Mouse (Mus musculus) heart, embryonic 12.5 days (tissue): Measurements from ENCODE around the gene Krtap1-3. TPM values are rescaled to one million over a fixed set of nuclear protein-coding genes. Genes with fewer than 3 reads are reported as not detected.
A peak's percentile ranks its signal among the peaks of the same experiment; 100 is the strongest.
"Not testable (repeated sequence)": the region's sequence is repeated elsewhere in the genome, so short reads cannot be mapped to it uniquely, and the experiment has no call there.

Experiments
- ATAC-seq: fragments of 200-750 bp; cut with Nextera tagmentation; 2 replicates; pipeline ENCODE4 v1.8.0; 2017; ENCODE audit warnings: moderate TSS enrichment, moderate library complexity; ENCODE audit not compliant: insufficient number of reproducible peaks, low FRiP score
- H3K27ac ChIP-seq: fragments of 300-500 bp; sonication (generic); 2 replicates; pipeline ENCODE4 v1.5.1; 2016; ENCODE audit warnings: mild to moderate bottlenecking, moderate library complexity; ENCODE audit not compliant: poor library complexity, severe bottlenecking
- H3K27me3 ChIP-seq: fragments of 300-500 bp; sonication (generic); replicated peaks from 2 replicates; pipeline ENCODE4 v1.6.1; 2016; ENCODE audit warnings: mild to moderate bottlenecking, moderate library complexity
- H3K36me3 ChIP-seq: fragments of 300-500 bp; sonication (generic); 2 replicates; pipeline ENCODE4 v1.6.1; 2016; ENCODE audit warnings: mild to moderate bottlenecking, moderate library complexity
- H3K4me1 ChIP-seq: fragments of 300-500 bp; sonication (generic); replicated peaks from 2 replicates; pipeline ENCODE4 v1.6.1; 2016; ENCODE audit warnings: mild to moderate bottlenecking
- H3K4me2 ChIP-seq: fragments of 300-500 bp; sonication (generic); 2 replicates; pipeline ENCODE4 v1.6.1; 2016; ENCODE audit warnings: mild to moderate bottlenecking, moderate library complexity
- H3K4me3 ChIP-seq: fragments of 300-500 bp; sonication (generic); 2 replicates; pipeline ENCODE4 v1.5.1; 2016; ENCODE audit warnings: mild to moderate bottlenecking
- H3K9ac ChIP-seq: fragments of 300-500 bp; sonication (generic); 2 replicates; pipeline ENCODE4 v1.6.1; 2016; ENCODE audit warnings: mild to moderate bottlenecking, moderate library complexity
- H3K9me3 ChIP-seq: fragments of 300-500 bp; sonication (generic); replicated peaks from 2 replicates; pipeline ENCODE4 v1.6.1; 2016; ENCODE audit warnings: mild to moderate bottlenecking, moderate library complexity
- WGBS: fragments of 180-500 bp; shearing (Covaris S2); methylation state at CpG from one replicate; pipeline ENCODE4 v1.1.7; 2016; 5-methylcytosine and 5-hydroxymethylcytosine counted together
- polyA plus RNA-seq: library from polyadenylated mRNA; unstranded; fragments of >200 nt; fragmentation: Nextera tagmentation; extraction: Ambion mirVana; gene quantifications from 2 replicates; pipeline ENCODE4 v1.2.1, GENCODE M21; 2016

Krtap1-3 gene
- polyA plus RNA-seq, 1 experiment from 2014 or later: not detected

- not testable (repeated sequence) for H3K27me3 ChIP-seq, H3K4me2 ChIP-seq, ATAC-seq, H3K9ac ChIP-seq, H3K36me3 ChIP-seq, H3K4me3 ChIP-seq, H3K9me3 ChIP-seq, H3K27ac ChIP-seq, H3K4me1 ChIP-seq
- 59% methylated on average over 1 of the region's 1 CpGs for WGBS
Observed at GRCm38 (mm10) chr11:99603208-99603607, 12.1 kb upstream of the Krtap1-3 start, which contains the start of gene Gm11938. TSS of gene Gm11938 (minus strand) at chr11:99603308.

- H3K4me1 ChIP-seq, H3K4me3 ChIP-seq, ATAC-seq, H3K27ac ChIP-seq, H3K9ac ChIP-seq, H3K9me3 ChIP-seq, H3K27me3 ChIP-seq, H3K4me2 ChIP-seq, H3K36me3 ChIP-seq: not testable (repeated sequence)
- 74% methylated on average over 6 of the region's 6 CpGs for WGBS
Observed at GRCm38 (mm10) chr11:99597742-99598141, 6.6 kb upstream of the Krtap1-3 start, which contains the start of gene Krtap9-3. TSS of gene Krtap9-3 (minus strand) at chr11:99598105.

GRCm38 (mm10) chr11:99585096-99585495, 6.0 kb downstream of the Krtap1-3 start:
- H3K4me3 ChIP-seq: no peak overlapping the region
- ATAC-seq: no peak
- H3K4me2 ChIP-seq: no peak overlapping the region
- no peak overlapping the region for H3K27ac ChIP-seq
- H3K27me3 ChIP-seq: 0 out of 2 replicates have a peak, but pooled peaks cover 3% of the 10 kb centered on the region
- no peaks in the 10 kb centered on the region for H3K4me1 ChIP-seq
- H3K9ac ChIP-seq: no peak overlapping the region
- H3K9me3 ChIP-seq: no peaks in the 10 kb centered on the region
- WGBS: 81% methylated on average over 7 of the region's 7 CpGs
- no peaks in the 10 kb centered on the region for H3K36me3 ChIP-seq

- no peak within 1 kb of the TSS for H3K4me3 ChIP-seq
- no peak within 1 kb of the TSS for H3K9ac ChIP-seq
- H3K27me3 ChIP-seq: 0 out of 2 replicates have a peak, but pooled peaks cover 3% of the 10 kb centered on the region
- no peak within 1 kb of the TSS for H3K4me2 ChIP-seq
- no peaks in the 10 kb centered on the region for H3K9me3 ChIP-seq
- no peak for ATAC-seq
- WGBS: 69% methylated on average over 5 of the region's 5 CpGs
- H3K4me1 ChIP-seq: no peaks in the 10 kb centered on the region
- H3K27ac ChIP-seq: no peak within 1 kb of the TSS
- no peaks in the 10 kb centered on the region for H3K36me3 ChIP-seq
Observed at GRCm38 (mm10) chr11:99583245-99583704, 7.9 kb downstream of the Krtap1-3 start, which contains the start of gene Krtap1-4. TSS of gene Krtap1-4 (minus strand) at chr11:99583654.

DNA sequence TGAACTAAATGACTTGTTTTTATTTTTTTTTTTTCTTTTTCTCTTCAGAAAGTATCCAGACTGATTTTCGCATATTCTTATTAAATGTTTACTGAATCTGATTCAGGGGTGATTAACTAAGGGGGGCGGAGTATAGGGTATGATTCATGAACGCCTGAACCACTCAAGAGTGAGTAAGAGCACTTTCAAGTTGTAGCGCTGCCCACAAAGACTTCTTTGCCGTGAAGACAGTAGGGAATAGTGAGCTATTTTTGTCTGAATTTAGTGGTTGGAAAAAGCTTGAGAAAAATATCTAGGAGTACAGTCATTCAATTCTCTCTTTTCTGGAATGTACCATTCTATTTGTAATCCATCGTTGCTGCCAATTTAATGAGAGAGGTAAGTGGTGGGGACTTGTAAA, 9.6 kb downstream of the Krtap1-3 start:
- no peak overlapping the region for H3K4me2 ChIP-seq
- no peak overlapping the region for H3K27ac ChIP-seq
- no peaks in the 10 kb centered on the region for H3K36me3 ChIP-seq
- no peak for ATAC-seq
- 0 out of 2 replicates have a peak, but pooled peaks cover 3% of the 10 kb centered on the region for H3K27me3 ChIP-seq
- 77% methylated on average over 6 of the region's 6 CpGs for WGBS
- no peak overlapping the region for H3K4me3 ChIP-seq
- H3K9ac ChIP-seq: no peak overlapping the region
- no peaks in the 10 kb centered on the region for H3K9me3 ChIP-seq
- no peaks in the 10 kb centered on the region for H3K4me1 ChIP-seq

- Histone ChIP-seq H3K4me2 (no peak overlapping the region), H3K4me1 (no peaks in the 10 kb centered on the region), H3K27me3 (0 out of 2 replicates have a peak, but pooled peaks cover 3% of the 10 kb centered on the region), H3K36me3 (no peaks in the 10 kb centered on the region), H3K9ac (no peak overlapping the region), H3K9me3 (no peaks in the 10 kb centered on the region), H3K4me3 (no peak overlapping the region), H3K27ac (no peak overlapping the region)
- 86% methylated on average over 5 of the region's 5 CpGs for WGBS
- ATAC-seq: no peak
Observed at GRCm38 (mm10) chr11:99581051-99581450, 10.1 kb downstream of the Krtap1-3 start.

- Histone ChIP-seq H3K9ac (no peak within 1 kb of the TSS), H3K9me3 (no peaks in the 10 kb centered on the region), H3K4me2 (no peak within 1 kb of the TSS), H3K27me3 (0 out of 2 replicates have a peak, but pooled peaks cover 3% of the 10 kb centered on the region), H3K27ac (no peak within 1 kb of the TSS), H3K36me3 (no peaks in the 10 kb centered on the region), H3K4me3 (no peak within 1 kb of the TSS), H3K4me1 (no peaks in the 10 kb centered on the region)
- no peak for ATAC-seq
- WGBS: 84% methylated on average over 6 of the region's 6 CpGs
Observed at GRCm38 (mm10) chr11:99580636-99581035, 10.5 kb downstream of the Krtap1-3 start, which contains the start of gene Krtap1-5. TSS of gene Krtap1-5 (minus strand) at chr11:99581016.

GRCm38 (mm10) chr11:99574106-99574505, 17.0 kb downstream of the Krtap1-3 start:
- Histone ChIP-seq H3K27me3 (no peaks in the 10 kb centered on the region), H3K27ac (no peak overlapping the region), H3K9ac (0 out of 2 replicates have a peak overlapping the region, but pooled peaks have one; percentile 24), H3K4me2 (peak overlapping the region; percentile 52), H3K36me3 (no peaks in the 10 kb centered on the region), H3K9me3 (no peaks in the 10 kb centered on the region), H3K4me1 (no peaks in the 10 kb centered on the region), H3K4me3 (no peak overlapping the region)
- 0% methylated on average over 7 of the region's 7 CpGs for WGBS
- ATAC-seq: 0 out of 2 replicates have a peak, but pooled peaks have one; percentile 36

DNA sequence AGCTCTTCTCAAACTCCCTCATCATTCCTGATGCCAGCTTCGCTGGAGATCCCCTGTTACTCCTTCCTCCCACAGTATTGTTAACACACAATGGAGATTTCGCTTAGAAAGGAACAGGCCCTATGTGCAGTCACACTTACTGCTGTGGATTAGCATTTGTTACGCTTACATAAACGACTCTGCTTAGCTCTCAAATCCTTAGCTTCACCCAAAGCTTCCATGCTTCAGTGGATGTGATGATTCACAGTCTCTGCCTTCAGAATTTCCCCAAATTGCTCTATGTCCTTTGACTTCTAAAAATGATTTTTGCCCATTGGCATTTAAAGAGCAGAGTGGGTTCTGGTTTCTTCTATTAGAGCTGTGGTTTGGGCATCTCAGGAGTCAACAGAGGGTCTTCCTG, 18.0 kb downstream of the Krtap1-3 start:
- no peaks in the 10 kb centered on the region for H3K36me3 ChIP-seq
- no peaks in the 10 kb centered on the region for H3K27me3 ChIP-seq
- H3K4me2 ChIP-seq: no peak overlapping the region
- no peak for ATAC-seq
- H3K9me3 ChIP-seq: no peaks in the 10 kb centered on the region
- 66% methylated on average over 4 of the region's 4 CpGs for WGBS
- H3K27ac ChIP-seq: no peak overlapping the region
- no peak overlapping the region for H3K9ac ChIP-seq
- no peak overlapping the region for H3K4me3 ChIP-seq
- H3K4me1 ChIP-seq: no peaks in the 10 kb centered on the region

DNA sequence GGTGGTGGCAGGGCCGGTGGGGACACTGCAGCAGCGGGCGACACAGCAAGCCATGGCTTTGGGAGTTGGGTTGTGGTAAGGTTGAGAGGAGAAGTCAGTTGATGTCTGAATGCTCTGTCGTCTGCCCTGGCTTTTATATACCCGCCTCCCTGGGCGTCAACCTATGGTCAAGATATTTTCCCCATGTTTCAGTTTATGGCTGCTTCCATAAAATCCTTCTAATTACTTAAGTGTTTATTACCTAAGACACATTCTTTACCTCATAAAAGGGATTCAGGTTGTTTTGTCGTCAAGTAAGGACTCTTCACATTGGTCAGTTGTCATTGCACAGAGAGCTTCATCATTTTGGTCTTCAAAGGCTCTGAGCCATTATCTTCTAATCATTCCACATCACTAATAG, 24.6 kb downstream of the Krtap1-3 start, which contains the start of gene Krtap3-1:
Gene Krtap3-1 (minus strand): TSS at position 101 of the 400 bp plus-strand sequence.
- Histone ChIP-seq H3K9me3 (no peaks in the 10 kb centered on the region), H3K4me2 (no peak within 1 kb of the TSS), H3K4me1 (no peaks in the 10 kb centered on the region), H3K4me3 (no peak within 1 kb of the TSS), H3K9ac (no peak within 1 kb of the TSS), H3K27me3 (no peaks in the 10 kb centered on the region), H3K36me3 (no peaks in the 10 kb centered on the region), H3K27ac (no peak within 1 kb of the TSS)
- WGBS: 93% methylated on average over 7 of the region's 7 CpGs
- ATAC-seq: no peak

DNA sequence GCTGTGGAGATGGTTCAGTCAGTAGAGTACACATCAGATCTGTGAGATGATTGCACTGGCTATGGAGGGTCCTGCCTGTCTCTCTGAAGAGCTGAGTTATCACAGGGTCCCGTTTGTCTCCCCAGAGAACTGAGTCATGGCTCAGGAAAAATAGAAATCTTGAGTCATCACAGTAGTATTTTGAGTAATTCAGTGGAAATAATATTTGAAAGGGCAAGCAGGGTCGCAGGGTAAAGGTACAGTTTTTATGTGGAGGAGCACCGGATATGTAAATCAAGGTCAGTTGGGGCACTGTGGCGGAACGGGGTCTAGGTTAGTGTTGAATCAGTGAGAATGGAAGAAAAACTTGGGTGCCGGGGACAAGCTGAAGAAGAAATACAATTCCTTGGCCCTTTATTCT, 28.6 kb downstream of the Krtap1-3 start:
- Histone ChIP-seq H3K27ac (no peak overlapping the region), H3K4me2 (no peak overlapping the region), H3K9me3 (no peaks in the 10 kb centered on the region), H3K9ac (no peak overlapping the region), H3K4me1 (no peaks in the 10 kb centered on the region), H3K27me3 (no peaks in the 10 kb centered on the region), H3K36me3 (no peaks in the 10 kb centered on the region), H3K4me3 (no peak overlapping the region)
- no peak for ATAC-seq
- WGBS: 75% methylated on average over 6 of the region's 6 CpGs

DNA sequence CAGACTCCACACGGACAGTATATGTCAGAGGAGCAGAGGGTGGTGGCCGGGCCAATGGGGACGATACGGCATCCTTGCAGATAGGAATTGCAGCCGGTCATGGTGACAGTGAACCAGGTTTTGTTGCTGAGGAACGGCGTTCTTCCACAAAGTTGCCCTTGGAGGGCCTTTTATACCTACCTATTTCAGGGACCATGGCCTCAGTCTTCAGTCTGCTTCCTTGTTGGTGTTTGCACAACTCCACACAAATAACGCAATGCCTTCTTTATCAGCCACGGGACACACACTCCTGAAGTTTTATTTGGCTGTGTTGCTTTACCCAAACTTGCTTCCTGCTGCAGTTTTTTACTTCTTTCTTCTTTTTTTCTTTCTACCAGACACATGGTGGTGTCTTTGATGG, 31.8 kb downstream of the Krtap1-3 start, which contains the start of gene Gm11939:
Gene Gm11939 (minus strand): TSS at position 101 of the 400 bp plus-strand sequence.
- Histone ChIP-seq H3K27me3 (no peaks in the 10 kb centered on the region), H3K4me3 (no peak within 1 kb of the TSS), H3K9ac (no peak within 1 kb of the TSS), H3K9me3 (no peaks in the 10 kb centered on the region), H3K4me1 (no peaks in the 10 kb centered on the region), H3K27ac (no peak within 1 kb of the TSS), H3K36me3 (no peaks in the 10 kb centered on the region), H3K4me2 (no peak within 1 kb of the TSS)
- ATAC-seq: no peak
- 81% methylated on average over 9 of the region's 9 CpGs for WGBS
